Mouse (Mus musculus): ENCODE data around the gene Otop1. TPM values are rescaled to one million over a fixed set of nuclear protein-coding genes. Genes with fewer than 3 reads are reported as not detected.

Gene Otop1
- polyA plus RNA-seq, 1 experiment, result 0.03 TPM

GRCm38 (mm10) chr5:38302651-38303050 lies 26.9 kb downstream of the Otop1 start:
- DNase-seq, result no peak
- no peaks in the 10 kb centered on the region for H3K27me3 ChIP-seq (ENCODE audit: control insufficient read depth, insufficient read depth, low read length)
- no peaks in the 10 kb centered on the region for H3K4me1 ChIP-seq (ENCODE audit: control insufficient read depth, insufficient read depth, low read length)
- 16% methylated on average over 12 of the region's 12 CpGs for WGBS
- no peak for TF ChIP-seq CTCF (IDR thresholded peaks at IDR 0.05; ENCODE audit: borderline replicate concordance, insufficient read depth, low read depth, low read length)
- TF ChIP-seq POLR2A (IDR thresholded peaks at IDR 0.05; ENCODE audit: borderline replicate concordance, insufficient read depth, low read length), result no peak
- no peak overlapping the region for H3K27ac ChIP-seq (ENCODE audit: insufficient read depth, low read length)
- H3K4me3 ChIP-seq (replicated peaks; ENCODE audit: insufficient read depth, low read depth, low read length), result no peak overlapping the region

GRCm38 (mm10) chr5:38305241-38305640 lies 29.5 kb downstream of the Otop1 start:
- TF ChIP-seq POLR2A (IDR thresholded peaks at IDR 0.05; ENCODE audit: borderline replicate concordance, insufficient read depth, low read length) (no peak), CTCF (IDR thresholded peaks at IDR 0.05; ENCODE audit: borderline replicate concordance, insufficient read depth, low read depth, low read length) (no peak)
- no peak for DNase-seq
- no peaks in the 10 kb centered on the region for H3K27me3 ChIP-seq (ENCODE audit: control insufficient read depth, insufficient read depth, low read length)
- H3K4me1 ChIP-seq (ENCODE audit: control insufficient read depth, insufficient read depth, low read length), result no peaks in the 10 kb centered on the region
- WGBS, result 79% methylated on average over 2 of the region's 2 CpGs
- H3K27ac ChIP-seq (ENCODE audit: insufficient read depth, low read length), result no peak overlapping the region
- no peak overlapping the region for H3K4me3 ChIP-seq (replicated peaks; ENCODE audit: insufficient read depth, low read depth, low read length)

DNA sequence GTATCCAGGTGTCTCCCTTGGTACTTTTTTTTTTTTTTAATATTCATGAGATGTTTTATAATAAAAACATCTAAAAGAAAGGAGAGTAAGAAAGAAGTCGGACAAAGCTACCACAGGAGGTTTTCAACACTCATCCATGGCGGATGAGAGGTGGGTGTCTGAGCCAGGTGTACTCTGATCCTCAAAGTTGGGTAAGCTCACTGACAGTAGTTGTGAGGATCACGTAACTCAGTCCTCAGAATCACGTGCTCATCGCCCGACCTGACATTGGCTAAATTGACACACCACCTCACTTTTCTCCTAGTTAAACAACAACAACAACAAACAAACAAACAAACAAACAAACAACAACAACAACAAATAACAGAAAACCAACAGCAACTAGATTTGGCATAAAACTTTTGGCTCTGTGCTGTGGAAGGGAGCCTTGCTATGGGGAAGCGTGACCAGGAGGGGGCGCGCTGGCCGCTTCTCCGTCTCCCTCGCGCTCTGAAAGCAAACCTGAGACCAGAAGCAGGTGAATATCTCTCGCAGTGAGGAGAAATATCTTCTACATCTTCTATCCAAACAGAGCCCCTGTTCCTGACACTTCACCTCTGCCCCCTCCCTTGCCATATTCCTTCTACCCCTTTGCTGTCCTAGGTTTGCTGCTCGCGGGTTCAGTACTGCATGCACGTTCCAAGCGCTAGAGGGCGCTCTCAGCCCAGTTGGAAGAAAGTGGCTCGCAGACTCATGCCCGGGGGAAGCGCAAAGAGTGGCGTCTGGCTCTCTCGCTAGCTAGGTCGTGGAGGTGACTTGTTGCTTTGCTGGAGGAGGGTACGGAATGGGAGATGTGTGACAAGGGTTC lies 31.7 kb downstream of the Otop1 start:
- H3K27me3 ChIP-seq (ENCODE audit: control insufficient read depth, insufficient read depth, low read length), result no peaks in the 10 kb centered on the region
- no peak overlapping the region for H3K27ac ChIP-seq (ENCODE audit: insufficient read depth, low read length)
- H3K4me3 ChIP-seq (replicated peaks; ENCODE audit: insufficient read depth, low read depth, low read length), result peak overlapping the region; percentile 56
- peak; percentile 85 to 94 for DNase-seq
- TF ChIP-seq CTCF (IDR thresholded peaks at IDR 0.05; ENCODE audit: borderline replicate concordance, insufficient read depth, low read depth, low read length), result peak; percentile 87
- no peak for TF ChIP-seq POLR2A (IDR thresholded peaks at IDR 0.05; ENCODE audit: borderline replicate concordance, insufficient read depth, low read length)
- no peaks in the 10 kb centered on the region for H3K4me1 ChIP-seq (ENCODE audit: control insufficient read depth, insufficient read depth, low read length)
- 9% methylated on average over 26 of the region's 26 CpGs for WGBS

DNA sequence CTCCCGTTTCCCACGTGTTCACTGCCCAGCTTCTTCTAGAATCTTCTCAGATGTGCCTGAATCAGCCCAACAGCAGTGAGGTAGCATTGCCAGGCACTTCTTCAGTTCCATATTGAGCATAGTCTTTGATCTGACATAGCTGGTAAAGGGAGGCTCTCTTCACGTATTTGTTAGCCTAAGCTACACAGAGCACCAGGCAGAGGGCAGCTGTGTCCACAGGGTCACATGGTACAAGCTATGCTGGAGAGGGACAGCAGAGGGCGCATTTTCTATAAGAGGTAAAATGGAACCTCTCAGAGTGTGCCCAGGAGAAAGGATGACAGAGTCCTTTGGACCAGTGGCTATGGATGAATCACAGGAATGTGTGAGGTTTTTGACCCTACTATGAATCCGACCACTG lies 33.1 kb downstream of the Otop1 start:
- H3K27me3 ChIP-seq (ENCODE audit: control insufficient read depth, insufficient read depth, low read length), result no peaks in the 10 kb centered on the region
- H3K4me1 ChIP-seq (ENCODE audit: control insufficient read depth, insufficient read depth, low read length), result no peaks in the 10 kb centered on the region
- no peak overlapping the region for H3K4me3 ChIP-seq (replicated peaks; ENCODE audit: insufficient read depth, low read depth, low read length)
- TF ChIP-seq CTCF (IDR thresholded peaks at IDR 0.05; ENCODE audit: borderline replicate concordance, insufficient read depth, low read depth, low read length) (peak; percentile 46; the same call in 1 of the 2 replicates), POLR2A (IDR thresholded peaks at IDR 0.05; ENCODE audit: borderline replicate concordance, insufficient read depth, low read length) (no peak)
- 57% methylated on average over 5 of the region's 5 CpGs for WGBS
- H3K27ac ChIP-seq (ENCODE audit: insufficient read depth, low read length), result no peak overlapping the region
- DNase-seq, result peak; percentile 41 to 55

- no peak for TF ChIP-seq CTCF (IDR thresholded peaks at IDR 0.05; ENCODE audit: borderline replicate concordance, insufficient read depth, low read depth, low read length)
- TF ChIP-seq POLR2A (IDR thresholded peaks at IDR 0.05; ENCODE audit: borderline replicate concordance, insufficient read depth, low read length), result no peak
- 73% methylated on average over 3 of the region's 3 CpGs for WGBS
- H3K27me3 ChIP-seq (ENCODE audit: control insufficient read depth, insufficient read depth, low read length), result no peaks in the 10 kb centered on the region
- H3K4me1 ChIP-seq (ENCODE audit: control insufficient read depth, insufficient read depth, low read length), result no peaks in the 10 kb centered on the region
- no peak overlapping the region for H3K27ac ChIP-seq (ENCODE audit: insufficient read depth, low read length)
- no peak for DNase-seq
- no peak overlapping the region for H3K4me3 ChIP-seq (replicated peaks; ENCODE audit: insufficient read depth, low read depth, low read length)
These were observed 34.0 kb downstream of the Otop1 start for GRCm38 (mm10) chr5:38309795-38310194.

GRCm38 (mm10) chr5:38318966-38319786 lies 43.4 kb downstream of the Otop1 start, which contains the start of gene Drd5:
TSS of gene Drd5 (plus strand) at chr5:38319367.
- Histone ChIP-seq H3K4me3 (replicated peaks; ENCODE audit: insufficient read depth, low read depth, low read length) (no peak within 1 kb of the TSS), H3K4me1 (ENCODE audit: control insufficient read depth, insufficient read depth, low read length) (no peaks in the 10 kb centered on the region; the same call in 1 of the 2 replicates), H3K27ac (ENCODE audit: insufficient read depth, low read length) (no peak within 1 kb of the TSS), H3K27me3 (ENCODE audit: control insufficient read depth, insufficient read depth, low read length) (0 out of 2 replicates have a peak, but pooled peaks cover 1% of the 10 kb centered on the region)
- TF ChIP-seq CTCF (IDR thresholded peaks at IDR 0.05; ENCODE audit: borderline replicate concordance, insufficient read depth, low read depth, low read length) (no peak), POLR2A (IDR thresholded peaks at IDR 0.05; ENCODE audit: borderline replicate concordance, insufficient read depth, low read length) (no peak)
- 2% methylated on average over 67 of the region's 67 CpGs for WGBS
- no peak for DNase-seq

- no peaks in the 10 kb centered on the region for H3K4me1 ChIP-seq (ENCODE audit: control insufficient read depth, insufficient read depth, low read length)
- no peak for DNase-seq
- no peak overlapping the region for H3K27ac ChIP-seq (ENCODE audit: insufficient read depth, low read length)
- H3K27me3 ChIP-seq (ENCODE audit: control insufficient read depth, insufficient read depth, low read length), result no peaks in the 10 kb centered on the region
- TF ChIP-seq CTCF (IDR thresholded peaks at IDR 0.05; ENCODE audit: borderline replicate concordance, insufficient read depth, low read depth, low read length) (no peak), POLR2A (IDR thresholded peaks at IDR 0.05; ENCODE audit: borderline replicate concordance, insufficient read depth, low read length) (no peak)
- H3K4me3 ChIP-seq (replicated peaks; ENCODE audit: insufficient read depth, low read depth, low read length), result no peak overlapping the region
- WGBS, result 48% methylated on average over 4 of the region's 4 CpGs
These were observed 57.6 kb downstream of the Otop1 start for GRCm38 (mm10) chr5:38333381-38333780.

Data from cerebellum, adult 2 months (tissue).